Mouse (Mus musculus) lung, embryonic 15.5 days (tissue): ENCODE results near the gene D630039A03Rik. TPM values are rescaled to one million over a fixed set of nuclear protein-coding genes. Genes with fewer than 3 reads are reported as not detected.

Experiments used
- ATAC-seq: fragments of 200-750 bp; cut with Nextera tagmentation; 2 replicates; pipeline ENCODE4 v1.8.0; 2017; ENCODE audit warnings: moderate number of reproducible peaks, borderline replicate concordance; ENCODE audit not compliant: low FRiP score, low TSS enrichment; ENCODE audit errors: extremely low read depth
- H3K27ac ChIP-seq: fragments of 300-500 bp; sonication (generic); 2 replicates; pipeline ENCODE4 v1.5.1; 2015; ENCODE audit warnings: moderate library complexity, mild to moderate bottlenecking, inconsistent platforms
- H3K27me3 ChIP-seq: fragments of 300-500 bp; sonication (generic); 2 replicates; pipeline ENCODE4 v1.6.1; 2015; ENCODE audit warnings: inconsistent platforms
- H3K36me3 ChIP-seq: fragments of 300-500 bp; sonication (generic); 2 replicates; pipeline ENCODE4 v1.6.1; 2015; ENCODE audit warnings: inconsistent platforms
- H3K4me1 ChIP-seq: fragments of 300-500 bp; sonication (generic); 2 replicates; pipeline ENCODE4 v1.6.1; 2015; ENCODE audit warnings: inconsistent platforms
- H3K4me2 ChIP-seq: fragments of 300-500 bp; sonication (generic); 2 replicates; pipeline ENCODE4 v1.6.1; 2015; ENCODE audit warnings: inconsistent platforms, mild to moderate bottlenecking, moderate library complexity
- H3K4me3 ChIP-seq: fragments of 300-500 bp; sonication (generic); 2 replicates; pipeline ENCODE4 v1.5.1; 2015; ENCODE audit warnings: mild to moderate bottlenecking, inconsistent platforms
- H3K9ac ChIP-seq: fragments of 300-500 bp; sonication (generic); 2 replicates; pipeline ENCODE4 v1.6.1; 2015; ENCODE audit warnings: inconsistent platforms
- H3K9me3 ChIP-seq: fragments of 300-500 bp; sonication (generic); 2 replicates; pipeline ENCODE4 v1.6.1; 2016; ENCODE audit warnings: inconsistent platforms
- WGBS: fragments of 180-500 bp; shearing (Covaris S2); methylation state at CpG from one replicate; pipeline ENCODE4 v1.1.7; 2015; 5-methylcytosine and 5-hydroxymethylcytosine counted together
- polyA plus RNA-seq: library from polyadenylated mRNA; unstranded; fragments of >200 nt; fragmentation: Nextera tagmentation; extraction: Ambion mirVana; gene quantifications from 2 replicates; pipeline ENCODE4 v1.2.1, GENCODE M21; 2015

D630039A03Rik gene
- polyA plus RNA-seq, 1 experiment from 2014 or later = 2.7 TPM

DNA sequence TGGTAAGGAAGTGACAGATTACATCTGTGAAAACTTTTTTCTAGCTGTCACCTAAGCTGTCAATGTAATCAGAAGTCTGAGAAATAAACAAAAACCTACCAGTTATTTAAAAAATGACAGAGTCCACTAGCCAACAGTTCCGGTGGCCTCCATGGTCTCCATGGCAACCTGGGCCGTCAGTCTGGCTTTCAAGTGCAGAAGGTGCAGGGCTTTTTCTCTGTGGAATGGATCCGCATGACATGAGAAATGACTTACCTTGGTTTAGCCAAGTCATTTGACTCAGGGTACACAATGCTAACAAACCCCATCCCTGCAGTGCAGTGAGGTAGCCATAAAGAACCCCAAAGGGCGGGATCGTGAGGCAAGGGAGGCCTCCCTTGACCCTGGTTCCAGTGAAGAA lies 6.1 kb upstream of the D630039A03Rik start:
- Histone ChIP-seq H3K9me3 (no peaks in the 10 kb centered on the region), H3K4me3 (no peak overlapping the region), H3K4me1 (peaks cover 19% of the 10 kb centered on the region), H3K27me3 (no peaks in the 10 kb centered on the region), H3K4me2 (no peak overlapping the region), H3K36me3 (no peaks in the 10 kb centered on the region), H3K27ac (no peak overlapping the region), H3K9ac (no peak overlapping the region)
- ATAC-seq = no peak
- 19% methylated on average over 5 of the region's 5 CpGs for WGBS

DNA sequence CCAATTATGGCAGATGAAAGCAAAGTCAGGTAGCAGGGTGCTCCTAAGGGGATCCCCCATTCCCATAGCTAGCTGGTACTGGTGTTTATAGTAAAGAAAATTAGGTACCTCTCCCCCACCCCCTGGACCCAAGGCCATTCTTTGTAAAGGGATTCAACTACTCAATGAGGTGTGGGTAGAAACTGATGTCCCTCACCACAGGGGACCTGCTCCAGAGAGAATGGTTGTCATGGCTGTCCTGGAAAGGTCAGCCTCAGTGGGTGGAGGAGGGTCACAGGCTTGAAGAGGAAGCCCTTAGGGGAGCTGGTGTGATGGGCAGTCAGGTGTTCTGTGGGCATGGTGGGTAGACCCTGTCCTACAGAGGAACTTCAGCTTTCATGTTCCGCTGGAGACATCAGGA lies 4.4 kb upstream of the D630039A03Rik start:
- no peaks in the 10 kb centered on the region for H3K27me3 ChIP-seq
- 87% methylated on average over 1 of the region's 1 CpGs for WGBS

DNA sequence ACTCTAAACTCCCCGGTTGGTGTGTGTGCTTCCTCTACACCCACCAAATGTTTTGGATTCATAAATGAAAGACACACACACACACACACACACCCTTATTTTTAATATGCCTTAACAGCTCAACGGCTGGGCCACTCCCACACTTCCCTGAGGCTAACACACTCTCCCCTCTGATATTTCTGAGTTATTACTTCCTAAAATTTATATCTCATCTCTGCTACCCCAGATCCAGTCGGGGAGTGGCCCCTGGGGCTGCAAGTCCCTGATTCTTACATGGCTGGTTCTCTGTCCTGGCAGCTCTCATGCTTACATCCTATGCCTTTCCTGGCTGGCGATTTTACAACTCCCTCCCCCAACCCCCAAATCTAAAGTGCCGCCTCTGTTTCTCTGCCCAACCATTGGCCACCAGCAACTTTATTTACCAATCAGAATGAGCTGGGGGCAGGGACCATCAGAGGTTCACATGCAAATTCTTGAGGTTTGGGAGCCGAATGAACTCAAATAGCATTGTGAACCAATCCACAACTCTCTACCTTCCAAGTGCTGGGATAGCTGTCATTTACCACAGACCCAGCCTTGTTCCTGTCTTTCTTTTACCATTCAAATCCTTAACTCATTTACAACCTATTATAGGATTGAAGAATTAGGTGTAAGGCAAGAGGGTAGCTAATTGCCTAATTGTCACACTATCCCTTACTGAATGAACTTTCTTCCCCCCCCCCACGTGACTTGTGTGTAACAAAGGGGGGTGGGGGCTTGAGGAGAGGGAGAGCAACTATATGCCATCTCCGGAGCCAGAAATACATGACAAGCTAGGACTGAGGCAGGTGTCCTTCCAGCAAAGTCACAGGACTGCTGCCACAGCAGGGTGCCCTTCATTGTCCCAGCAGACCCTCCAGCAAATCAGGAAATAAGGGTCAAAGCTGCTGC lies 3.7 kb upstream of the D630039A03Rik start:
- Histone ChIP-seq H3K27me3 (no peaks in the 10 kb centered on the region), H3K9ac (no peak overlapping the region), H3K4me1 (peaks cover 35% of the 10 kb centered on the region), H3K4me2 (no peak overlapping the region), H3K27ac (no peak overlapping the region), H3K4me3 (no peak overlapping the region), H3K9me3 (no peaks in the 10 kb centered on the region), H3K36me3 (no peaks in the 10 kb centered on the region)
- no peak for ATAC-seq
- WGBS = 19% methylated on average over 8 of the region's 8 CpGs

More for the DNA sequence above, 4.4 kb upstream of the D630039A03Rik start:
- no peaks in the 10 kb centered on the region for H3K36me3 ChIP-seq
- no peaks in the 10 kb centered on the region for H3K9me3 ChIP-seq
- H3K4me3 ChIP-seq = no peak overlapping the region
- H3K9ac ChIP-seq = no peak overlapping the region
- H3K4me2 ChIP-seq = no peak overlapping the region
- ATAC-seq = no peak
- H3K27ac ChIP-seq = no peak overlapping the region
- peaks cover 31% of the 10 kb centered on the region for H3K4me1 ChIP-seq

DNA sequence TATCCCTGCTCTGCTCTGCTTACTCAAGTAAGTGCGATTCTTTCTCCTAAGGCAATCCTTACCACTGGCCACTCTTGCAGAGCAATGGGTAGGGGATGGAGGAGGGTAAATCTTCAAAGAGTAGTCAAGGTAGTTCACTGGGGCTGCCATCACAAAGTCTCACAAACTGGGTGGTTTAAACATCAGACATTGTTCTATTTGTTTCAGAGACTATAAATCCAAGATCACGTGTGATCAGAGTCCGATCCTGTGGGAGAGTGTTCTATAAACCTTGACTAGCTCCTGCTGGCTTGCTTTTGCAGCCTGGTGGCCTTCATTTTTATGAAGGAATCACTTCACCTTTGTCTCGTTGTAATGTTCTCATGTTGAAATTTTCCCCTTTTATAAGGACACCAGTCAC lies 614 bp upstream of the D630039A03Rik start:
- 63% methylated on average over 4 of the region's 4 CpGs for WGBS
- no peak overlapping the region for H3K4me3 ChIP-seq
- H3K27me3 ChIP-seq = no peaks in the 10 kb centered on the region
- no peaks in the 10 kb centered on the region for H3K36me3 ChIP-seq
- no peak overlapping the region for H3K9ac ChIP-seq
- H3K4me1 ChIP-seq = peaks cover 25% of the 10 kb centered on the region
- peak overlapping the region; percentile 89 for H3K27ac ChIP-seq
- ATAC-seq = no peak
- H3K4me2 ChIP-seq = peak overlapping the region; percentile 52
- H3K9me3 ChIP-seq = no peaks in the 10 kb centered on the region

DNA sequence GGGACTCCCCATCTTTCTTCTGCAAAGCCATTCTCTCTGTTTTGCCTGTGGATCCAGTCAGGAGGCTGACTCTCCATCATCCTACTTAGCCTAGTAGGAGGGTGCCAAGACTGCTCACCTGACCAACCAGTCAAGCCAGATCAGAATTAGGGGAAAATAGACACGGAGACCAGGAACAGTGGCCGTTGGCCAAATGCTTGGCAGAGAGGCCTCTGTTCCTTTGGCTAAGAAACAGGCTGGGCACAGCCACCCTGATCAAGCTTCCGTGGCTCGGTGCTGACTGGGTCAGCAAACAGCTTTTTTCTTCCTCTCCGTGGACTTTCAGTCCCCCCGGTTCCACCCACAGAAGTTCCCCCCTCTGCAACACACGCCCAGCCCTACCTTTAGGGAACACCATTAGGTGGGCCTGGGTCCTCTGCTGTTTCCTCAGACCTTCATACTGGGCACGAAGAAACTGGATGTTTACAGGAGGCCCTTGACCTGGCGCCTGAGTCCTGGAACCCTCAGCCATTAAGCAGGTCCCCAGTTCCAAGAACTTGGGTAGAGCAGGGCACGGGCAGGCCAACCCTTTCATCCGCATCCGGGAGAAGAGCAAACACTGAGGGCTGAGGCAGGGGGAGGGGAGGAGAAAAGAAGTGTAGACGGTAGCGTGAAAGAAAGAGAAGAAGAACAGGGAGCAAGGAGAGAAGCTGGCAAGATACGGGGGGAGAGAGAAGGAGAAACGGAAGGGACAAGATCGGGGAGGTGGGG lies 706 bp downstream of the D630039A03Rik start:
- ATAC-seq = peak; percentile 60
- peak overlapping the region; percentile 89 for H3K27ac ChIP-seq

DNA sequence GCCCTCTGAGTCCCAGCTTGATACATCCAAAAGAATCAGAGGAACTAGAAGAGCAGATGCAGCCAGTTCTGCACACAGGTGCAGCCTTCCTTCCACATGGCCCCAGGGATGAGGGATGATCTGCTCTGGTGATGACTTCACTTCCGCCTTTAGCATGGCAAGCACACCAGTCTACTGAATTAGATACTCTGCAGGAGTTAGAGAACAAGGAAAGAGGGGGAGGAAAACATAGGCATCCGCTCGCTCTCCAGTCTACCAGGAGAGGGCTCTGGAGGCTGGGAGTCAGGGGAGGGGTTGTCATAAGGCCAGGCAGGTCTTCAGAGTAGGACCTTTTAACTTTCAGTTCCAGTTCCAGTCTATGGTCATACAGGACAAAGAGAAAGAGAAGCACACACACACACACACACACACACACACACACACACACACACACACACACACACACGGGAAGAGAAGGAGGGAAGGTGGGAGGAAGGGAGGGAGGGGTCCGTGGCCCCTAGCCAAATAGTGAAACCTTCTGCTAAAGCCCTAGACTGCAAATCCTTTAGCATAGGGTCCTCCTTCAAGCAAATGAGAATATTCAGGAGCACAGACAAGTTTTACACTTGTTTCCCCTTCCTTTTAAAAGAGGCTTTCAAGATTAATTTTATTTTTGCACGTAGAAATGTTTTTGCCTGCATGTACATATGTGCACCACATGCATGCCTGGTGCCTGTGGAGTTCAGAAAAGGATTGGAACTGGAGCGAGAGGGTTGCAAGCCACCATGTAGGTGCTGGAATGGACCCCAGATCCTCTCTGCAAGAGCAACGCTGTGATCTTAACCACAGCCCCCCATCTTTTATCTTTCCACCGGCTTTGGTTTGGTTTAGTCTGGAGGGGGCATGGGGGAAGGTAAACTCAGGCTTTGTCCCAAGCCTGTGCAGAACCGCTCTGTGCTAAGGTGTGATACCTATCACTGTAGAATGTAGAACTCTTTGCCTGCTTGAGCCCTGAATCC lies 1.6 kb downstream of the D630039A03Rik start:
- Histone ChIP-seq H3K4me2 (peak overlapping the region; percentile 52), H3K36me3 (no peaks in the 10 kb centered on the region), H3K9me3 (no peaks in the 10 kb centered on the region), H3K4me3 (peak overlapping the region; percentile 30; the same call in 1 of the 2 replicates), H3K9ac (no peak overlapping the region), H3K27me3 (no peaks in the 10 kb centered on the region), H3K27ac (peak overlapping the region; percentile 89), H3K4me1 (peaks cover 18% of the 10 kb centered on the region)
- WGBS = 52% methylated on average over 10 of the region's 10 CpGs
- ATAC-seq = peak; percentile 24; the same call in 1 of the 2 replicates

More for the DNA sequence above, 706 bp downstream of the D630039A03Rik start:
- Histone ChIP-seq H3K9ac (peak overlapping the region; percentile 22; the same call in 1 of the 2 replicates), H3K4me3 (peak overlapping the region; percentile 30), H3K27me3 (no peaks in the 10 kb centered on the region), H3K9me3 (no peaks in the 10 kb centered on the region), H3K36me3 (no peaks in the 10 kb centered on the region), H3K4me2 (peak overlapping the region; percentile 52), H3K4me1 (peaks cover 25% of the 10 kb centered on the region)
- WGBS = 25% methylated on average over 17 of the region's 17 CpGs

DNA sequence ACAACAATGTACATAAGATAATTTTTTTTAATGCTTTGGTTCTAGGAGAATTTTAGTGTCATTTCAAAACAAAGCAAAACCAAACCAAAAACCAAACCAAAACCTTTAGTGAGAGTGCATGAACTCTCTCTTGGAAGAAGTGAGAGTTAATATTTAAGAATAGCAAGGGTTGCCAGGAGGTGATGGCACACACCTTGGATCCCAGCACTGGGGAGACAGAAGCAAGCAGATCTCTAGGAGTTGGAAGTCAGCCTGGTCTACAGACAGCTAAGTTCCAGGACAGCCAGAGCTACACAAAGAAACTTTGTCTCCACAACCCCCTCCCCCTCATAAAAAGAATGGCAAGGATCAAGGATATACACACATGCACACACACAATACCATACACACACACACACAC lies 3.1 kb downstream of the D630039A03Rik start:
- Histone ChIP-seq H3K4me1 (peaks cover 17% of the 10 kb centered on the region), H3K27ac (no peak overlapping the region), H3K36me3 (no peaks in the 10 kb centered on the region), H3K9ac (no peak overlapping the region), H3K27me3 (no peaks in the 10 kb centered on the region), H3K9me3 (no peaks in the 10 kb centered on the region), H3K4me3 (no peak overlapping the region), H3K4me2 (no peak overlapping the region)
- ATAC-seq = no peak

DNA sequence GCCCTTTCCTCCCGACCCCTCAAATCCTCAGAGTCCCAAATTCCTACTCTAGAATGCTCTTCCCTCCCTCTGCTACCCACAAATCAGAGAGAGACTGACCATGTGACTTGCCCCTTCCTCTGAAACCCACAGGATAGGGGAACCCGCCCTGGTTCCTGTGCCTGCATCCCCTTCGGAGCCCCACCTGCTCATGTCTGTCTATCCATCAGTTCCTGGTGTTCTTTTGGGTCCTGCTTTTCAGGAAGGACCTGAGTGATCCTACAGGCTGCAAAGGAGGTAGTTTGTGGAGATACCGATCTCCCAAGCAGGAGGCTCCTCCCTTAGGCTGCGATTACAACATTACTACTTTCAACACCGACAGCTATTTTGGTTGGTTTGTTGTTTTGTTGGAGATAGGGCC lies 7.2 kb downstream of the D630039A03Rik start:
- peaks cover 9% of the 10 kb centered on the region for H3K4me1 ChIP-seq

DNA sequence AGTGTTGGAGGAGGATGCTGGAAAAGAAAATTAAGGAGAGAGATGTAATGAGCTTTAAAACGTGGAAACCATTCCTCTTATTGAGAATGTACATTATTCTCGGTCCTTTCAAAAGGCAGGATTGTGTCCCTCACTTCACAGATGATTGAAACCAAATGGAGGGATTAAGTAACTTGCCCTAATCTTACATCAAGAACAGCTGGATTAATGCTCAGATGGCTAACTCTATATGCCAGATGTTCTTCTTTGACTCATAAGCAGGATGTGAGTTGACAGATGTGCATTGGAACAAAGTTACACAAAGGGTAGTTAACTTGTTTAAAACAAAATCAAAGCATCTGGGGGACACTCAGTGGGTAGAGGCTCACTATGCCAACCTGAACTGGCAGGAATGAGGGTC lies 9.4 kb downstream of the D630039A03Rik start:
- H3K4me3 ChIP-seq = no peak overlapping the region
- no peak overlapping the region for H3K9ac ChIP-seq
- no peak overlapping the region for H3K27ac ChIP-seq
- no peaks in the 10 kb centered on the region for H3K9me3 ChIP-seq
- H3K36me3 ChIP-seq = no peaks in the 10 kb centered on the region
- H3K4me2 ChIP-seq = no peak overlapping the region
- H3K4me1 ChIP-seq = peaks cover 10% of the 10 kb centered on the region
- WGBS = 36% methylated on average over 2 of the region's 2 CpGs
- no peak for ATAC-seq
- H3K27me3 ChIP-seq = no peaks in the 10 kb centered on the region

More for the DNA sequence above, 7.2 kb downstream of the D630039A03Rik start:
- Histone ChIP-seq H3K9ac (no peak overlapping the region), H3K4me2 (no peak overlapping the region), H3K4me3 (no peak overlapping the region), H3K36me3 (no peaks in the 10 kb centered on the region), H3K27ac (no peak overlapping the region), H3K27me3 (no peaks in the 10 kb centered on the region), H3K9me3 (no peaks in the 10 kb centered on the region)
- no peak for ATAC-seq
- 63% methylated on average over 6 of the region's 6 CpGs for WGBS

DNA sequence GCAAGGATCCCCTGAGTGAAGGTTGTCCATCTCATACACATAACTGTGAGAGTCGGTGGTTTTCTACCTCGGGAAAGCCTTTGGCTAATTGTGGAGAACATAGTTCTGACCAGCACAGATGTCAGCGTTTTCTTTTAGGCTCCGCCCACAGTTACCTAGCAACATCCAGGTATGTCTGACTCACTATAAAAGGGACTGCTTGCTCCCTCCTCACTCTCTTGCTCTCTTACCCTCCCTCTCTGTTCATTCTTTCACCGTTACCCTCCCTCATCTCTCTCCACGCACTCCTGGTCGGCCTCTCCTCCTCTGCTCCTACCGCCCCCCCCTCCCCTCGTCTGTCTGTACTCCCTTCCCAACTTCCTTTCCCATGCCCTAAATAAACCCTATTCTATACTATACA lies 11.5 kb downstream of the D630039A03Rik start:
- peak overlapping the region; percentile 19 for H3K4me2 ChIP-seq
- H3K36me3 ChIP-seq = no peaks in the 10 kb centered on the region
- no peaks in the 10 kb centered on the region for H3K9me3 ChIP-seq
- H3K27ac ChIP-seq = no peak overlapping the region
- ATAC-seq = peak; percentile 35; the same call in 1 of the 2 replicates
- WGBS = 27% methylated on average over 9 of the region's 9 CpGs
- no peak overlapping the region for H3K4me3 ChIP-seq
- H3K9ac ChIP-seq = no peak overlapping the region
- no peaks in the 10 kb centered on the region for H3K27me3 ChIP-seq
- peaks cover 10% of the 10 kb centered on the region for H3K4me1 ChIP-seq

DNA sequence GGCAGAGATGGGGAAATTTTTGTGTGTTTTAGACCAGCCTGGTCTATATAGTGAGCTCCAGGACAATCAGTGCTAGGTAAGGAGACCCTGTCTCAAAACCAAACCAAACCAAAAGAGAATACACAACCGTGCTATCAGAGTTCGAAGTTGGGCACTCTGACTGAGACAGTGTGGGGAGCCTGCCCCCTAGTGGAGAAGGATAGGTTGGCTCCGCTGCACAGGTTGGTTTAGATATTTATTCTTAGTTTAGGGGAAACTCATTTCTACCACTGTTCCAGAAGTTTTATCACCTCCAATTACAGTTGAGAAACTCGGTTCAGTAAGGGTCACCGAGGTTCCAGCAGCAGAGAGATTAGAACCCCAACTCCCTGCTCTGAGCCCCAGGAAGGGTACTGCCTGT lies 11.9 kb downstream of the D630039A03Rik start:
- no peak overlapping the region for H3K4me3 ChIP-seq
- ATAC-seq = no peak
- WGBS = 9% methylated on average over 5 of the region's 5 CpGs

More for the DNA sequence above, 11.9 kb downstream of the D630039A03Rik start:
- peak overlapping the region; percentile 19 for H3K4me2 ChIP-seq
- no peaks in the 10 kb centered on the region for H3K36me3 ChIP-seq
- no peak overlapping the region for H3K27ac ChIP-seq
- peaks cover 10% of the 10 kb centered on the region for H3K4me1 ChIP-seq
- no peaks in the 10 kb centered on the region for H3K27me3 ChIP-seq
- H3K9me3 ChIP-seq = no peaks in the 10 kb centered on the region
- no peak overlapping the region for H3K9ac ChIP-seq
